Mouse (Mus musculus): ENCODE measurements around the gene Polr2a.
A peak's percentile ranks its signal among the peaks of the same experiment; 100 is the strongest.
"Not testable (repeated sequence)": the region's sequence is repeated elsewhere in the genome, so short reads cannot be mapped to it uniquely, and the experiment has no call there.

The Polr2a gene

DNA sequence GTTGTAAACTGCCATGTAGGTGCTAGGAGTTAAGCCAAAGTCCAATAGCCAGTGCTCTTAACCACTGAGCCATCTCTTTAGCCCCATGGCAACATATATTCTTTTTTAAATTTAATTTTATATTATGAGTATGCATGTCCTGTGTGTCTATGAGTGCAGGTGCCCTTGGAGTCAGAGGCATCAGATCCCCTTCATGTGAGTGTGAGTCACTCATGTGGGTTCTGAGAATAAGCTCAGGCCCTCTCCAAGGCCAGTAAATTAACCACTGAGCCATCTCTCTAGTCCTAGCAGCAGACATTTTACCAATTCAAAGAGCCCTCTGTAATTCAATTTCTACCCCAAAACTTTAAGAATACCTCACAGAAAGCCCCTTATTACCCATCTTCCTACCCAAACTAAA lies 5.8 kb downstream of the Polr2a start:
- DNase-seq = no peak

DNA sequence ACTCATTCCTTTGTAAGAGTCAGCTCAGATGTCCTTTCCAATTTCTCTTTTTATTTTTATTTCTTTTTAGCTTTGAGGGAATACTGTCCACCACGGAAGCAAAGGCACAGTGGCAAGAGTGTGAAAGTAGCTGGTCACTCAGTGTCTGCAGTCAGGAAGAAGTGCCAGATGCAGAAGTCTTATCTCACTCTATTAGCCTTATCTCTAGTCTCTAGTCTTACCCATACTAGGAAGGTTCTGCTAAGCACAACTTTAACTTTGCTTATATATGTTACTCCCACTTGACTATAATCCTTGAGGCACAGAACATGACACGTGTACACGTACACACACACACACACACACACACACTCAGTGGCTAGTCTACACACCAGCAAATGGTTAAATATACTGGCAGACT lies 6.8 kb downstream of the Polr2a start:
- DNase-seq = no peak

DNA sequence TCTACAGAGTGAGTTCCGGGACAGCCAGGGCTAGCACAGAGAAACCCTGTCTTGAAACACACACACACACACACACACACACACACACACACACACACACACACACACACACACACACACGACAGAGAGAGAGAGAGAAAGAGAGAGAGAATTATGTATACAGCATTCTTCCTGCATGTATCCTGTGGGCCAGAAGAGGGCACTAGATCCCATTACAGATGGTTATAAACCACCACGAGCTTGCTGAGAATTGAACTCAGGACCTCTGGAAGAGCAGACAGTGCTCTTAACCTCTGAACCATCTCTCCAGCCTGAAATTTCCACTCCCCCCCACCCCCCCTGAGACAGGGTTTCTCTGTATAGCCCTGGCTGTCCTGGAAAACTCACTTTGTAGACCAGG lies 27.0 kb downstream of the Polr2a start:
- DNase-seq = not testable (repeated sequence)

DNA sequence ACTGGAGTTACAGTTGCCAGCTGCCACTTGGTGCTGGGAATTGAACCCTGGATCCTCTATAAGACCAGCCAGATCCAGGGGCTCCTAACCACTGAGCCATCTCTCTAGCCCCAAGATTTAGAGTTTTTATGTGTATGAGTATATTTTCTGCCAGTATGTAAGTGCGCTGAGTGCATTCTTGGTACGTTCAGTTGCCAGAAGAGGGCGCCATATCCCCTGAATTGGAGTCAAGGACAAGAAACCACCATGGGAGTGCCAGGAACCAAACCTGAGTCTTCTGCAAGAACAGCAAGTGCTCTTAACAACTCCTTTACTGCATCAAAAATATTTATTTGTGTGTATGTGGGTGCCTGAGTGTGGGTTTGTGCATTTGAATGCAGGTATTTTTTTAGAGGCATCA lies 29.4 kb downstream of the Polr2a start:
- peak; percentile 20 to 67 for DNase-seq

DNA sequence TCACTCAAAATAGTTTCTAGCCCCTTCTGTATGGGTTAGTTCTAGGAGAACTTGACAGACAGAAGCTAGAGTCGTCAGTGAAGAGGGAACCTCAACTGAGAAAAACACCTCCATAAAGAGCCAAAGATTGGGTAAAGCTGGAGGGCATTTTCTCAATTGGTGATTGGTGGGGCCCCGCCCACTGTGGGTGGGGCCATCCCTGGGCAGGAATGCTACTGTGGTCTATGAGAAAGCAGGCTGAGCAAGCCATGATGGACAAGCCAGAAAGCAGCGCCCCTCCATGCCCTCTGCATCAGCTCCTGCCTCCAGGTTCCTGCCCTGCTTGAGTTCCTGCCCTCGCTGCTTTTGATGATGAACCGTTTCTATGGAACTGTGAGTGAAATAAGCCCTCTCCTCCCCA lies 32.5 kb downstream of the Polr2a start:
- DNase-seq = no peak

DNA sequence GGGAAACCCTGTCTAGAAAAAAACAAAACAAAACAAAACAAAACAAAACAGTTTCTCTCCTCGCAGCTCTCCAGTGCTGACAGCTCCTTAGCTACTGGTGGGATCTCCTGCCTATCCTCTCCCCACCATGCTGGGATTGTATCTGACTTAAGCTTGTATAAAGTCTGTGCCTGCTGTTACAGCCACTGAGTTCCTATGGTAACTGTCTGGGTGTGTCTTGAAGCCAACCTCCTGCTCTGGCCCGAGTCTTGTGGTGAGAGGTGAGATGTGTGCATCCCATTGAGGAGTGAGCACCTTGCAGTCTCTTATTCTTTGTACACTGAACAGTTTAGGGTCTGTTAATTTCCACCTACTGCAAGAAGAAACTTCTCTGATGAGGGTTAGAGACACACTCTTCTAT lies 35.4 kb downstream of the Polr2a start:
- no peak for DNase-seq

DNA sequence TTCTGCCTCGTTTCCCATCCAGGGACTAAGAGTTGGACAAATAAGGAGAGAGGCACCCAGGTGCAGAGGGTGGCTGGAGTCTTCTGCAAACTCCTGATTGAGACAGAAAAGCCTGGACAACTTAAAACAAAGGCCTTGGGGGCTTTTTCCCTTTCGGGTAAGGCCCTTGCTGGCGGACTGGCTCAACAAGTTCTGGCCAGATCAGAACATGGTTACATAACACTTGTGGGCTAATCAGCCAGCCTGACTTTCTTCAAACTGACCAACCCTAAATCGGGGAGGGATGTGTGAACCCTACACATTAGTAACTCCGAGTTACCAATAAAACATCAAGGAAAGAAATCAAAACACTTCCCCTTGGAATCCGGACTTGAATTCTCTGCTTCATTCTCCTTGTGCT lies 37.6 kb downstream of the Polr2a start:
- no peak for DNase-seq

DNA sequence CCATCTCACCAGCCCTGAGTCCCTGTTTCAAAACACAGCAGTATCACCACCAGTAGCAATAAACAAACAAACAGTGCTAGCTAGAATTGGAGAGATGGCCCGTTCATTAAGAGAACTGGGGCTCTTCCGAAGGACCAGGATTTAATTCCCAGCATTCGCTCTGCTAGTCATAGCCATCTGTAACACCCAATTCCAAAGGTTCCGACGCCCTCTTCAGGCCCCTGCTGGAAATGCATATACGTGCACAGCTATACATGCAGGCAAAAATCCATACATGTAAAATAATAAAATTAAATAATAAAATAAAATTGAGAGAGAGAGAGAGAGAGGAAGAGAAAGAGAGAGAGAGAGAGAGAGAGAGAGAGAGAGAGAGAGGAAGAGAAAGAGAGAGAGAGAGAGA lies 39.0 kb downstream of the Polr2a start:
- DNase-seq = no peak

DNA sequence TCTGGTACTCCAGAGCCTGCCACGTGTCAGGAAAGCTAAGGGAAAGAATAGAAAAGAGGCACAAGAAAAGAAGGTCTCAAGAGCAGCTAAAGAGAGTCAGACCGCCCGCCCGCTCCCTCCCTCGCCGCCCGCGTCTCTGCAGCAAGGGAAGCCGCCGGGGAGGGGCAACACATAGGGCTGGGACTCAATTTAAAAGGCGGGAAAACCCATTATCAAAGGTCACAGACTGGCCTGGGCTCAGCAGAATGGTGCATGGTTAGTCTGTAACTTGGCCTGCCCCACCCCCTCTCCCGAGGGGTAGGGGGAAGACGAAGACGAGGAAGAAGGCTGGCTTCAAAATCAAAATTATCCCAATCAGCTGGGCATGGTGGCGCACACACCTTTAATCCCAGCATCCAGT lies 39.8 kb downstream of the Polr2a start:
- no peak for DNase-seq

DNA sequence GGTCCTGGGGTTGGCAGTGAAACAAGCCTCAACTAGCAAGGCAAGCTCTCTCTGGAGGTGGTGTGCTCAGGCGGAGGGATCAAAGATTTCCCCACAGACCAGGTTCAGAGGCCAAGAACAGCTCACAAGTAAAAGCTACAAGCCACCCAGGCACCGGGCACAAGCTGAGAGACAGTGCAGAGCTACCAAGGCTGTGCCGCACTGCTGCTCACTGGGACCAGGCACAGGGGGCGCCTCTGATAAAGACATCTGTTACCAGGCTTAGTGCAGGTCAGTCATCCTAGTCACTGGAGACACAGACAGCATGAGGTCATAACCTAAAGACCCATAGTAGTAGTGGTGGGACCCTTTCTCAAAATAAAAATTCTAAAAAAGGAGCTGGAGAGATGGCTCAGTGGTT lies 41.5 kb downstream of the Polr2a start:
- no peak for DNase-seq

DNA sequence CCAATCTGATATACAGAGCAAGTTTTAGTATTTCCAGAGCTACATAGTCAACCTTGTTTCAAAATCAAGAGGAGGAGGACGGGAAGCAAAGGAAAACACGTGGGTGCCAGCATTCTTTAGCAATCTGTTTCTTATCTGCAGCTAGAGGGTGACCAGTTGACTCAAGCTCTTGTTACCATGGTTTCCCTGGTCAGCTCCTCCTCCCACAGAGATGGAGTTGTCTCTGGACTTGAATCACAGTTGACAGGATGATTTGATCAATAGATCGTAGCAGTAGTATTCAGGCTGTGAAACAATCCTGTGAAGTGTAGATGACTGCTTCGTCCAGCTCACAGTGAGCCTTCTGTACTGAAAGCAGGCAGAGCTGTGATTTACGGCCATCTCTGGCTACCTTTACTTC lies 42.5 kb downstream of the Polr2a start:
- no peak for DNase-seq

DNA sequence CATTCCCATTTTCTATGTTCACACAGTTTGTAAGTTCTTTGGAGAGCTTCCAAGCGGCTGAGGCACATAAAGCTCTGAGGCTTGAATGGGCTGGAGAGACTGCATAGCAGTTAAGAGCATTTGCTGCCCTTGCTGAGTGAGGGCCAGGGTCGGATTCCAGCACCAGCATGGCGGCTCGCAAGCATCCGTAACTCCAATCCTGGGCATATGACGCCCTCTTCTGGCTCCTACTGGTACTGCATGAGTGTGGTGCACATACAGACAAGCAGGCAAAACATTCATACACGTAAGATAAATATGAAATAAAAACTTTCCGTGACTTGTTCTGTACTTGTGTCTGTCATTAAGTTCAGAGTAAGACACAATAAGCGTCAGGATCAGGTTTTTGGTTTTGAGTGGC lies 43.0 kb downstream of the Polr2a start:
- no peak for DNase-seq

DNA sequence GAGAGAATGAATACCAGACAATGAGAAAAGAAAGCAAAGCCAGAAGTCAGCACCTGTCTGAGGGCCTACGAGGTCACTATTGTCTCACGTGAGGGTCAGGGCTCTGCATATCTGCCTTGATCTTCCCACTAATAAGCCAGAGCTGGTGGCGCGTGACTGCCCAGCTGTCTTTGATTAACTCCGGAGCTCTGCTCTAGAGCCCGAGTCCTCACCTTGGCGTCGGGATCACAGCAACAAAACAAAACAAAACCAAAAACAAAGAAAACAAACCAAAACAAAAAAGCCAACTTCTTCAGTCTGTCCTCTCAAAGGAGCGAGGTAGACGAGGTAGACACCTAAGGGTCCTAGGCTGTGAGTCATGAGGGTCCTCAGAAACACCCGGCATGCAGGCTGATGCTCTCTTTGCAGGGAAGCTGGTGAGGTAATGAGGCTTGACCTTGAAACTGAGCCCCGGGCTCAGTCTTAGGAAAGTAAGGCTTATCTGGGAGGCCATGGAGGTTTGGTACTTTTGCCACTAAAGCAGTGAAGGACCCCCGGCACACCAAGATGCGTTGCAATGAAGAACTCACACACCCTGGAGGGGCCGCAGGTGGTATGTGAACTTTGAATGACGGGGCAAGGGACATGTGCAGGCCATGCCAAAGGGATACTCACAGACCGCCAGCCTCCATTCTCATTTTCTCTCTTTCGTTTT lies 43.7 kb downstream of the Polr2a start:
- no peak for DNase-seq

DNA sequence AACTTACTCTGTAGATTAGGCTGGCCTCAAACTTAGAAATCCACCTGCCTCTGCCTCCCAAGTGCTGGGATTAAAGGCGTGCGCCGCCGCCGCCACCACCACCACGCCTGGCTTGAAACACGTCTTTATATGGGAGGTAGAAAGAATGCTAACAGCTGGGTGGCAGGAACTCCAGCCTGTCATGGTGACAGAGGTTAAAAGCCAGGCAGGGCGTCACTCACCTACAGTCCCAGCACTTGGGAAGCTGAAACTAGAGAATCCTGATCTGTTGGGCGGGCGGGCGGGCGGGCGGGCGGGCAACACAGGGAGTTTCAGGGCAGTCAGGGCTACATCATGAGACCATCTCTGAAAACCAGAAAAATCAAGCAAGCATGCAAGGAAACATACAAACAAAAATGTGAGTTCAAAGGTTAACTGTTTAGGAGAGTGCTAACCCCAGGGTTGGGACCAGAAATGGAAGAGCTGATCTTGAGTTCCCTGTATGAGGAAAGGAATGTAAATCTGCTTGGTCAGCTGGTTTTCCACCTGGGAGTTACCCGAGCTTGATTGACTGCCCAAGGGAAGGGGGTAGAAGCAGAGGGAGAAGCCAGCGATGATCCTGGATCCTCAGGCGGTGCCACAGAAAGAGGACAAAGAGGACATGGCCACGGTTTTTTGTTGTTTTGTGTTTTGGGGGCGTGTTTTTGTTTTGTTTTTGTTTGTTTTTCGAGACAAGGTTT lies 45.3 kb downstream of the Polr2a start:
- no peak for DNase-seq

DNA sequence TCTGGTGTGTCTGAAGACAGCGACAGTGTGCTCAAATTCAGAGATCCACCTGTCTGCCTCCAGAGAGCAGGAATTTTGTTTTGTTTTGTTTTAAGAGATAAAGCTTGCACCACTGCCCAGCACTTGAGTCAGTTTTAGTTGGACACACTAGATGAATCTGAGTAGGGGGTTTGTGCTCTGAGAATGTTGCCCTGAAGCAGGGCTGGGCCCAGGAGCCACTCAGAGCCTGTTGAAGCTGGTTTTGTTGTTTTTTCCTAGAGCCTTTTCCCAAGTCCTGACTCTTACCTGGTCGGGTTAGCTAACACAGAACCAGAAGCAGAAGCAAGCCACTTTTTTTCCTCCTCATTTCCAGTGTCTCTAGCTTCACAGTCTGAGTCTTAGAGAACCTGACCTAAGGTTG lies 47.4 kb downstream of the Polr2a start:
- DNase-seq = no peak

DNA sequence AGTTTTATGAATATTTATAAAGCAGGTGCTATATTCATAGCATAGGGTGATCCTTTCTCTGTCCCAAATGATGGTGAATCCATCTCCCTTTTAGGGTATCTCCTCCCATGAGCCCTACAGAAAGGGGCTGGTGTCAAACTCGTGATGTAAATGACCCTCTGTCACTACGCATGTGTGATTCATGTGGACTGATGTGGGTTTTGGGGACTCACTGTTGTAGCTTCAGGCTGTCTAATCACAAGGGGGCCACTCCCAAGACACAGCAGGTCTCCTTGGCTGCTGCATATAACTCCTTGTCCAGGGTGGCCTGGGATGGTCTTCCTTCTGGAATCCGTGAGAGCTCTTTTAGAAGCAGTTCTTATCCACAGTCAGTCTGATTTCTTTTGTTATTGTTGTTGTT lies 48.0 kb downstream of the Polr2a start:
- DNase-seq = no peak

DNA sequence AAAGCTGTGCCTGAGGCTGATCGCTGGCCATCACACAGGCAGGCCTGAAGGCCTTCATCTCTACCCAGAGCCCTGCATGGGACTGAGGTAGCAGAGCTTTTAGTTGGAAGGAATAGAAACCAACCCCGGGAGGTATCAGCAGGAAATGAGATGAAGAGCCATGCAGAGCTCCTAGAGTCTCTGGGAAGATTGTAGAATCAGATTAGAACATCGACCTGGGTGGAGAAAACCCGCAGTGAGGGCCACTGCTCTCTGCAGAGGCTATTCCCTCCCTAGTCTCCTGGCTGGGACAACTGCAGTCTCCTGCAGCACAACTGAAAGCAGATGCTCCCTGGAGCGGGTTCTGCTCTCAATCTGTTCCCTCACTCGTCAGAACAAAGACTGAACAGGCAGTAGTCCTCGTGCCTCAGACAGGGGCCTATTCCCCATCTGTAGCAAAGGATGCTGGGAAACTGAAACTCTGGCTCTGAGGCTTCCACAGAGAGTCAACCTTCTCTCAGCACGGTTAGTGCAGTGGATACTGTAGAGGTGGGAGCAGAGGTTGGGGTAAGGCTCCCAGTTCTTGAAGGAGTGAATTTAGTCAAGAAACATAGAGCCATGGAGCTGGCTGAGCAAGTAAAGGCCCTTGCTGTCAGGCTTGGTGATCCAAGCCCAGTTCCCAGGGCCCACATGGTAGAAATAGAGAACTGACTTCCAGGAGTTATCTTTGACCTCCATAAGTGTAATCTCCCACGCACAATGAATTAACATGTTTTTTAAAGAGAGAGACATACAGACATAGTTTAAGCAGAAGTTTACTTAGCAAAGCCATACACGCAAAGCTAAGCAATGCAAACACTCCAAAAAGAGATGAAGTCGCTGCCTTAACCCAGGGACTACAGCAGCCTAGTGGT lies 48.6 kb downstream of the Polr2a start:
- DNase-seq = no peak

DNA sequence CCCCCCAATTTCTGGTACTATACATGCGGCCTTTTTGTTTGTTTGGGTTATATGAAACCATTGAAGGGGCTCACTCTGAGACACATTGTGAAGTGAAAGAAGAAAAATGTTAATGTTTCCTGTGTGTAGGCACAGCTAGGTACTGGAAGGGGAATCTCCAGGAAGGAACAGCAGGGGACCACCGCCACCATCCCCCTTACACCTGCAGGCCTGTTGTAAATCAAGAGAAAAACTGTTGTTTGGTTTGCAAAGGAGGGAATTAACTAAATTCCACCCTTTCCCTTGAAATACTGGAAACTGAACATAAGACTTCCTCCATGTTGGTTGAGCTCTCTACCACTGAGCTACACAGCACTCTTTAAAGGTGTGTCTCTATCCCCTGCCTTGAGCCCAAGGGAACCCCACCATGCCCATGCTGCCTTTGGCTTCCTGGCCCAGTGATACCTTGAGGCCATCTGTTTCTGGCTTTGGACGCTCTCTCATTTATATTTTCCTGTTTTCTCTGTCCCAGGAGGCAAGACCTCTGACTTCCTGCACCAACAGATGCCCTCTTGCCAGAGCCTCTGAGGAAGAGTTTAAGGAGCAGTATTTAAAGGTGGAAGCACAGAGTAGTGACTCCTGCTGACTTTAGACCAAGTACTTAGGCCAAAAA lies 49.7 kb downstream of the Polr2a start:
- no peak for DNase-seq

DNA sequence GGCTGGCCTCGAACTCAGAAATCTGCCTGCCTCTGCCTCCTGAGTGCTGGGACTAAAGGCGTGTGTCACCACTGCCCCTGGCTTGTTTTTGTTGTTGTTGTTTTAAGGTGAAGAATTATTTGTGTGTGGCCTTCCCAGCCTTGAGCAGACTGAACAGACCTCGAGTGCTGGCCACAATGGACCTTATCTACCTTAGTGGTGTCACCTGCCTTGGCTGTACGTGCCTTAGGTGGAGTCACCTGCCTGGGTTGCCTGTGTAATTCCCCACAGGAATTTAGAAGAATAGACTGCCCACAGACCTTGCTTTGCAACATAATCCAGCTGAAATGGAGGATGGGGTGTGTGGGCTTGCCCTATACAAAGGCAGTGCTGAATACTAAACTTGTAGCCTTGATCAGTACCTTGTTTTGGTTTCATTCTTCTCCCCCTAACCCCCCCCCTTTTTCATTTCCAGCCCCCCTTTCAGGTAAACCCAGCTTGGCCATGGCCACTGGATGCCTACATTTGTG lies 50.5 kb downstream of the Polr2a start:
- no peak for DNase-seq

DNA sequence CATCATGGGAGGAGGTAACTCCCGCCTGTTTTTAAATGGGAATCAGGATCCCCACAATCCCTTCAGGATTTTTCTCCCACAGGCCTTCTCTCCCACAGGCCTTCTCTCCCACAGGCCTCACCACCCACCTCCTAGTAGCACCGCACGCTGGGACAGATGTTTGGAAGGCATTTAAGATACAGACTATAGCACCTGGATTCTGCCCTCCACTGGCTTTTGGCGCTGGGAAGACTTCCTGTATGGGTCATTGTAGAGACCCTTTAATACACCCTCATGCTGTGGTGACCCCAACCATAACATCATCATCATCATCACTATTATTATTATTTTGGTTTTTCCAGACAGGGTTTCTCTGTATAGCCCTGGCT lies 51.0 kb downstream of the Polr2a start:
- no peak for DNase-seq

DNA sequence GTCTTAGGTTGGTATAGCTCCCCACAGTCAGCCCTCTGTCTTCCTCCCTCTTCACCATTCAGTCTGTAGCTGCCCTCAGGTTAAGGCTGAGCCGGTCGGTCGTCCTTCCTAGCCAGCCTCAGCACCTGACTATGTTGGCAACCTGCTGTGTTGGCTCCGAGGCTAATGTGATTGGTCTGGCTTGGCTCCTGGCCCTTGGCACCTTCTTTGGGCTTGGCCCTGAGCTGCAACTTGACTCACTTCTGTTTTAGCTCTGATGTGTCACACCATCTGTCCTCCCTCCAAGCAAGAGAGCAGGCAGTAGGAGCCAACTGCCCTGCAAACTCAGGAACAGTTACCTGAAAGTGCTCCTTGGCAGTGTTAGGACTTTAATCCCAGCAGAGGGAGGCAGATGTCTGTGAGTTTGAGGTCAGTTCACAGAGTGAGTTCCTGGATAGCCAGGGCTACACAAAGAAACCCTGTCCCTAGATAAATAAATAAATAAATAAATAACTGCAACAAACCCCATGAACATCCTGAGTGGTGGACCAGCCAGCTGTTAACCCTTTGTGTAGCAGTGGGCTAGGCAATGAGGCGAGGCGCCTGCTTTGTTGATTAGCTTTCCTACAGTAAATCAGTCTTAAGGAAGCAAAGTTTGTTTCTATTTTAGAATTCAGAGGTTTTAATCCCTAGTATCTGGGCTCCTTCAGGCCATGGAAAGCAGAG lies 51.5 kb downstream of the Polr2a start:
- no peak for DNase-seq

DNA sequence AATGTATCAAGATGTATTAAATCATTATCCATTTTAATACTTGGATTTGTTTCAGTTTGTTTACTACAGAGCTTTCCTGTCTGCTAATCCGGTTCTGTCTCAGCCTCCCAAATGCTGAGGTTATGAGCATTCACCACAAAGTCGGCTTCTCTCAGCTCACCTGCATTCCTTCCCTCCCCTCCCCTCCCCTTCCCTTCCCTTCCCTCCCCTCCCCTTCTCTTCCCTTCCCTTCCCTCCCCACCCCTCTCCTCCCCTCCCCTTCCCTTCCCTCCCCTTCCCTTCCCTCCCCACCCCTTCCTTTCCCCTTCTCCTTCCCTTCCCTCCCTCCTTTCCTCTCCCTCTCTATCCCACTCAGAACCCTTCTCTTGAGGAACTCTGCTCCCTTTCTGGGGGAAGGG lies 53.8 kb downstream of the Polr2a start:
- no peak for DNase-seq
